Mouse (Mus musculus) heart, embryonic 11.5 days (tissue): Measurements from ENCODE around the gene Mctp1. TPM values are rescaled to one million over a fixed set of nuclear protein-coding genes. Genes with fewer than 3 reads are reported as not detected.

Experiments
- ATAC-seq: fragments of 200-750 bp; cut with Nextera tagmentation; replicated peaks from 2 replicates; pipeline ENCODE4 v1.8.0; 2017; ENCODE audit warnings: moderate library complexity; ENCODE audit not compliant: insufficient number of reproducible peaks, low FRiP score, low TSS enrichment
- H3K27ac ChIP-seq: fragments of 300-500 bp; sonication (generic); 2 replicates; pipeline ENCODE4 v1.5.1; 2014; ENCODE audit warnings: mild to moderate bottlenecking, low read depth, low read length
- H3K27me3 ChIP-seq: fragments of 300-500 bp; sonication (generic); 2 replicates; pipeline ENCODE4 v1.6.1; 2014; ENCODE audit warnings: mild to moderate bottlenecking, low read length, mixed read lengths; ENCODE audit not compliant: control insufficient read depth, insufficient read depth
- H3K36me3 ChIP-seq: fragments of 300-500 bp; sonication (generic); 2 replicates; pipeline ENCODE4 v1.6.1; 2014; ENCODE audit warnings: mild to moderate bottlenecking, low read length, moderate library complexity, mixed read lengths; ENCODE audit not compliant: control insufficient read depth, insufficient read depth
- H3K4me1 ChIP-seq: fragments of 300-500 bp; sonication (generic); 2 replicates; pipeline ENCODE4 v1.6.1; 2014; ENCODE audit warnings: low read length; ENCODE audit not compliant: control insufficient read depth, insufficient read depth
- H3K4me2 ChIP-seq: fragments of 300-500 bp; sonication (generic); 2 replicates; pipeline ENCODE4 v1.6.1; 2014; ENCODE audit warnings: mild to moderate bottlenecking, moderate library complexity
- H3K4me3 ChIP-seq: fragments of 300-500 bp; sonication (generic); 2 replicates; pipeline ENCODE4 v1.5.1; 2014; ENCODE audit warnings: low read depth, low read length
- H3K9ac ChIP-seq: fragments of 300-500 bp; sonication (generic); 2 replicates; pipeline ENCODE4 v1.6.1; 2014; ENCODE audit warnings: mild to moderate bottlenecking, low read depth, low read length, moderate library complexity
- H3K9me3 ChIP-seq: fragments of 300-500 bp; sonication (generic); replicated peaks from 2 replicates; pipeline ENCODE4 v1.6.1; 2016; ENCODE audit warnings: low read length; ENCODE audit not compliant: control insufficient read depth
- WGBS: fragments of 180-500 bp; shearing (Covaris S2); extraction: QIAGEN DNeasy Blood & Tissue Kit; methylation state at CpG from one replicate; pipeline ENCODE4 v1.1.7; 2014; ENCODE audit not compliant: insufficient replicate concordance; 5-methylcytosine and 5-hydroxymethylcytosine counted together
- polyA plus RNA-seq: library from polyadenylated mRNA; unstranded; fragments of >200 nt; fragmentation: Nextera tagmentation; extraction: Ambion mirVana; gene quantifications from 2 replicates; pipeline ENCODE4 v1.2.1, GENCODE M21; 2014

Gene Mctp1
- polyA plus RNA-seq, 1 experiment from 2014 or later, result 0.37 TPM

DNA sequence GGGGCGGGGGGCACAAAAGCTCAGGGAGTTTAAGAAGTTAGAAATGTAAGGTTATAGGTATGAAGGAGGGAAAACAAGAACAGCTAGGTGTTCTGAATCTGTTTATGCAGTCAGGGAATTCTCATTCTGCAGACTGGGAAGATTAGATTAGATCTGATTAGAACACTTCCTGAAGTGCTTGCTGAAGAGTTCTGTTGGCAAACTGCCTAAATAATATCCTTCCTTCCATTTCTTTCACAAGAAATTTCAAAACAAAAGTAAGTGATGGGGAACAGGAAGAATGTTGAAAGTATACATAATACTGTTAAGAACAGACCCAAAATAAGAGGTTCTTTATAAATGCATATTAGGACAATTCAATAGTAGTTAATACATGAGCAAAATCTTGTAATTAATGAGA lies 678.9 kb downstream of the Mctp1 start:
- Histone ChIP-seq H3K4me3 (no peak overlapping the region), H3K36me3 (0 out of 2 replicates have a peak, but pooled peaks cover 3% of the 10 kb centered on the region), H3K9me3 (no peaks in the 10 kb centered on the region), H3K4me2 (no peak overlapping the region), H3K4me1 (no peaks in the 10 kb centered on the region), H3K9ac (no peak overlapping the region), H3K27me3 (no peaks in the 10 kb centered on the region), H3K27ac (no peak overlapping the region)
- no peak for ATAC-seq
- WGBS, result 87% methylated on average over 1 of the region's 1 CpGs

DNA sequence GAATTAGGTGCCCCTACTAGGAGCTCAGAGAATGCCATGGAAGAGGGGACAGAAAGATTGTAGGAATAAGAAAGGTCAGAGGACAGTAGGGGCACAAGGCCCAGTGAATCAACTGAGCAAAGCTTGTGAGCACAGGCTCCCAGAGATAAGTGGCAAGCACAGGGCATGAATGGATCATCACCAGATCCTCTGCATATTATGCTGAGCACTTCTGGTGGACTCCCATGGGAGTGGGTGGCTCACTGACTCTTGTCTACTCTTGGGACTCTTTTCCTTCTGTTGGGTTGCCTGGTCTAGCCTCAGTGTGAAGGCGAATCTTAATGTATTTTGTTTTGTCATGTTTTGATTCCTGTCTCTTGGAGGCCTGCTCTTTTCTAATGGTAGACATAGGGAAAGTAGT lies 684.5 kb downstream of the Mctp1 start:
- Histone ChIP-seq H3K4me3 (no peak overlapping the region), H3K9ac (no peak overlapping the region), H3K27me3 (no peaks in the 10 kb centered on the region), H3K9me3 (no peaks in the 10 kb centered on the region), H3K27ac (no peak overlapping the region), H3K4me2 (no peak overlapping the region), H3K4me1 (no peaks in the 10 kb centered on the region), H3K36me3 (no peaks in the 10 kb centered on the region)
- WGBS, result 96% methylated on average over 1 of the region's 1 CpGs
- no peak for ATAC-seq

DNA sequence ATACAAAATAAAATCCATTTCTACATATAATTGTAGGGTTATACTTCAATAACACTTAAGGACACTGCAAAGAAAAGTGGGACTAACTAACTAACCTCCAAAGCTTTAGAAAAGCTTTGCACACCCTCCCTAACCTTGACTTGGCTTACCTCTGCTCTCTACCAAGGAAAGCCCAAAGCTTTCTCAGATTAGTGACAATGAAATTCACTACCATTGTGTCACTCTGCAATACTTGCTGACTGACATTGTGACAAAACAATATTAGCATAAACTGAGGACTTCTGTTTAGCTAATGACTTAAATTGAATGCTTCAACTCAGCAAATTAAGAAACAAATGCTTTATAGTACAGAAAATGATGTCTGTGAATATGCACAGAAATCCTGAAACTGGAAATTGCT lies 687.7 kb downstream of the Mctp1 start:
- Histone ChIP-seq H3K4me1 (no peaks in the 10 kb centered on the region), H3K4me2 (no peak overlapping the region), H3K27ac (no peak overlapping the region), H3K27me3 (no peaks in the 10 kb centered on the region), H3K9me3 (peaks cover 2% of the 10 kb centered on the region; the same call in 1 of the 2 replicates), H3K9ac (no peak overlapping the region), H3K4me3 (no peak overlapping the region), H3K36me3 (peaks cover 2% of the 10 kb centered on the region)
- ATAC-seq, result no peak

Other genes starting within 250 kb of the Mctp1 start
- not detected in 2 replicates for gene Fam81b, start 79.5 kb upstream of the Mctp1 start, polyA plus RNA-seq